Mouse (Mus musculus): Measurements from ENCODE around the gene Ppp1r7. TPM values are rescaled to one million over a fixed set of nuclear protein-coding genes. Genes with fewer than 3 reads are reported as not detected.
"Not testable (repeated sequence)": the region's sequence is repeated elsewhere in the genome, so short reads cannot be mapped to it uniquely, and the experiment has no call there.

Ppp1r7 gene
- polyA plus RNA-seq (2014; fragmentation: Nextera tagmentation; extraction: Ambion mirVana): 59.5 and 63.1 TPM in 2 replicates

DNA sequence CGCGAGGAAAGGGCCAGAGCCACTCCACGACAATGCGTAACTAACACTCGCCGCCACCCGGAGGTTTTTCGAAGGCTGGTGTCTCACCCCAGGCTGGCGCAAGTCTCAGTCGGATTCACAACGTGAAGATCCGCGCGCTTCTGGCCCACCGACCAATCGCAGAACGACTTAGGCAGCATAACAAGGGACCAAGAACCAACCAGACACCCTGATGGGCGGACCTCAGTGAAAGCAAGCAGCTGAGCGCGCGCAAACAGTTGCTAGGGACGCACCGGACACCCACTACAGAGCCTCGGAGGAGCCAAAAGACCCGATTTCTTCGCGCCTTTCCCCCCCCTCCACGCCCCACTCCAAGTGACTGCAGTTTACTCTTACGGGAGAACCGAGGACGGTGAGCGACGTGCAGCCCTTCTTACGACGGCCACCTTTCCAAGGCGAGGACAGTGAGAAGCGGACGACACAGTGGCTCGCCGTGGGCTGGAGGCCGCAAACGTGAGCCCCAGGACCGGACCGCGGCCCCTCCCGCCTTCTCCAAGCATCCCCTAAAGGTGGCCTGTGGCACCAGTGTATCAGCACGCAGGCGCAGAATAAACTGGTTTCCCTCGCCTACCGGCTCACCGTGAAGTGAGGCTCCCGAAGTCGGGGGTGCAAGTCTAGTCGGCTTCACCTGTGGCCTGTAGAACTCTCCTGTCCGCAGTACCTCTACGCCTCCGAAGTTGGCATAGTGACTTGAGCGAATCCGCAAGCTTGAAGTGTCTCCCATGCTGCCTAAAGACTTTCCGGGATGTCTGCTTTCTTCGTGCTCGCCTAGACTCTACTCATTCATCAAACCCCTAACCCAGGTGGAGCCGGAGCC, at the start of gene Ppp1r7, which contains the start of gene Pask:
Ppp1r7 (plus strand) TSS at position 207 of the 856 bp plus-strand sequence.
Pask (minus strand) TSS at position 835 of the 856 bp plus-strand sequence.
- Histone ChIP-seq H3K27ac (ENCODE audit: low read length) (peak within 1 kb of the TSS; percentile 69; the same call in 1 of the 2 replicates), H3K4me3 (ENCODE audit: low read depth, low read length) (peak within 1 kb of the TSS; percentile 93), H3K36me3 (ENCODE audit: control insufficient read depth, insufficient read depth, low read length) (peaks cover 16% of the 10 kb centered on the region), H3K9me3 (ENCODE audit: control insufficient read depth, low read depth, low read length) (no peaks in the 10 kb centered on the region), H3K4me1 (ENCODE audit: control insufficient read depth, insufficient read depth, low read length) (peaks cover 11% of the 10 kb centered on the region; the same call in 1 of the 2 replicates), H3K9ac (replicated peaks; ENCODE audit: low read depth, low read length) (peak within 1 kb of the TSS; percentile 65), H3K4me2 (replicated peaks; ENCODE audit: low read depth, low read length) (peak within 1 kb of the TSS; percentile 79), H3K27me3 (ENCODE audit: control insufficient read depth, insufficient read depth, low read length) (no peaks in the 10 kb centered on the region)
- ATAC-seq (ENCODE audit: insufficient number of reproducible peaks, insufficient read depth, low FRiP score, low read depth): peak; percentile 96
- WGBS: under 1% methylated on average over 63 of the region's 63 CpGs

DNA sequence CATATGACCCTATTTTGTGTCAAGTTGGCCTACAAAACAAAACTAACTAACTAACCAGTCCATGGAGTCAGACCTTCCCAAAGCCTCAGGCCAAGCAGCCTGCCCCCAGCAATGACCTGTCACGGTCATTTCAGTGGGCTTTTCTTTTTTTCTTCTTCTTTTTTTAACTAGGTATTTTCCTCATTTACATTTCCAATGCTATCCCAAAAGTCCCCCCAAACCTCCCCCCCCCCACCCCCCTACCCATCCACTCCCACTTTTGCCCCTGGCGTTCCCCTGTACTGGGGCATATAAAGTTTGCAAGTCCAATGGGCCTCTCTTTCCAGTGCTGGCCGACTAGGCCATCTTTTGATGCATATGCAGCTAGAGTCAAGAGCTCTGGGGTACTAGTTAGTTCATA, 48.2 kb upstream of the Ppp1r7 start:
- H3K9ac ChIP-seq (replicated peaks; ENCODE audit: low read depth, low read length); H3K9me3 ChIP-seq (ENCODE audit: control insufficient read depth, low read depth, low read length); ATAC-seq (ENCODE audit: insufficient number of reproducible peaks, insufficient read depth, low FRiP score, low read depth); H3K4me3 ChIP-seq (ENCODE audit: low read depth, low read length); H3K4me2 ChIP-seq (replicated peaks; ENCODE audit: low read depth, low read length); H3K27me3 ChIP-seq (ENCODE audit: control insufficient read depth, insufficient read depth, low read length); H3K27ac ChIP-seq (ENCODE audit: low read length); H3K4me1 ChIP-seq (ENCODE audit: control insufficient read depth, insufficient read depth, low read length): not testable (repeated sequence)
- peaks cover 20% of the 10 kb centered on the region for H3K36me3 ChIP-seq (ENCODE audit: control insufficient read depth, insufficient read depth, low read length)
- 68% methylated on average over 3 of the region's 3 CpGs for WGBS

DNA sequence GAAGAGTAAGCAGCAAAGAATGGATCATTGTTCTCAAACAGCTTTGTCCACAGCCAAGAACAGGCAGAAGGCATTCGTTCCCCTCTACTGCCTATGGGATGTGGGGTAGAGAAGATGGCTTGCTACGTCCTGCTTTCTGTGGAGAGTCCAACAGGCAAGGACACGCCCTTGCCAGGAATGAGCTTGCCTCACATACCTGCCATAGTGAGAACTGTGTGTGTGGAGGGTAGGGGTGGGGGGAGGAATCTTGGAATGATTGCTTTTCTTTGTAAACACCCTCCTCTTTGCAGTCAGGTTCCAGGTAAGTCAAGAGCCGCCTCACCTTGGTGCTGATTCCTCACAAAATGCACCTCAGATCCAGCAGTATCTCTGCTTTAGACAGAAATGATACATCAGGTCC, 42.9 kb upstream of the Ppp1r7 start:
- 85% methylated on average over 4 of the region's 4 CpGs for WGBS
- H3K36me3 ChIP-seq (ENCODE audit: control insufficient read depth, insufficient read depth, low read length): peaks cover 56% of the 10 kb centered on the region
- no peak for ATAC-seq (ENCODE audit: insufficient number of reproducible peaks, insufficient read depth, low FRiP score, low read depth)

DNA sequence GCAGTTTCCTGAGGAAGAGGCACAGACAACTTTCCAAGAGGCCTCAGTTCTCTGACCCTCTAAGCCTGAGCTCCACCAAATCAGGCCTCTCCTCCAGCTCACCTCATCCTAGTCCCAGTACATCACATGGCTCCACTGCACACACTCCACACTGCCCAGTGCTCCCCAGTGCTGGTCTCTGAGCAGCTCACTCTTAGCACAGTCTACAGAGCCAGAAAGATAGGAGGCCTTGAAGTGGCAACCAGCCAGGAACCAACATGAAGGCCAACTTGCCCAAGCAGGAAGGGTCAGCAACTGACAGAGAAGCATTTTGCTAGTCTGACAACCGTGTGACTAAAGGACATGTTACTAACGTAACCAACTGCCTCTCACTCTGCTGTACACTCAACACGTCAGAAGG, 42.1 kb upstream of the Ppp1r7 start:
- Histone ChIP-seq H3K27ac (ENCODE audit: low read length) (no peak overlapping the region), H3K4me3 (ENCODE audit: low read depth, low read length) (no peak overlapping the region), H3K4me1 (ENCODE audit: control insufficient read depth, insufficient read depth, low read length) (peaks cover 7% of the 10 kb centered on the region; the same call in 1 of the 2 replicates), H3K4me2 (replicated peaks; ENCODE audit: low read depth, low read length) (no peak overlapping the region), H3K9ac (replicated peaks; ENCODE audit: low read depth, low read length) (no peak overlapping the region), H3K27me3 (ENCODE audit: control insufficient read depth, insufficient read depth, low read length) (no peaks in the 10 kb centered on the region), H3K36me3 (ENCODE audit: control insufficient read depth, insufficient read depth, low read length) (peaks cover 56% of the 10 kb centered on the region), H3K9me3 (ENCODE audit: control insufficient read depth, low read depth, low read length) (no peaks in the 10 kb centered on the region)
- 86% methylated on average over 3 of the region's 3 CpGs for WGBS
- ATAC-seq (ENCODE audit: insufficient number of reproducible peaks, insufficient read depth, low FRiP score, low read depth): no peak

More for the DNA sequence above, 42.9 kb upstream of the Ppp1r7 start:
- H3K4me3 ChIP-seq (ENCODE audit: low read depth, low read length): no peak overlapping the region
- no peak overlapping the region for H3K4me2 ChIP-seq (replicated peaks; ENCODE audit: low read depth, low read length)
- H3K4me1 ChIP-seq (ENCODE audit: control insufficient read depth, insufficient read depth, low read length): peaks cover 3% of the 10 kb centered on the region; the same call in 1 of the 2 replicates
- no peaks in the 10 kb centered on the region for H3K27me3 ChIP-seq (ENCODE audit: control insufficient read depth, insufficient read depth, low read length)
- H3K27ac ChIP-seq (ENCODE audit: low read length): no peak overlapping the region
- no peaks in the 10 kb centered on the region for H3K9me3 ChIP-seq (ENCODE audit: control insufficient read depth, low read depth, low read length)
- no peak overlapping the region for H3K9ac ChIP-seq (replicated peaks; ENCODE audit: low read depth, low read length)

DNA sequence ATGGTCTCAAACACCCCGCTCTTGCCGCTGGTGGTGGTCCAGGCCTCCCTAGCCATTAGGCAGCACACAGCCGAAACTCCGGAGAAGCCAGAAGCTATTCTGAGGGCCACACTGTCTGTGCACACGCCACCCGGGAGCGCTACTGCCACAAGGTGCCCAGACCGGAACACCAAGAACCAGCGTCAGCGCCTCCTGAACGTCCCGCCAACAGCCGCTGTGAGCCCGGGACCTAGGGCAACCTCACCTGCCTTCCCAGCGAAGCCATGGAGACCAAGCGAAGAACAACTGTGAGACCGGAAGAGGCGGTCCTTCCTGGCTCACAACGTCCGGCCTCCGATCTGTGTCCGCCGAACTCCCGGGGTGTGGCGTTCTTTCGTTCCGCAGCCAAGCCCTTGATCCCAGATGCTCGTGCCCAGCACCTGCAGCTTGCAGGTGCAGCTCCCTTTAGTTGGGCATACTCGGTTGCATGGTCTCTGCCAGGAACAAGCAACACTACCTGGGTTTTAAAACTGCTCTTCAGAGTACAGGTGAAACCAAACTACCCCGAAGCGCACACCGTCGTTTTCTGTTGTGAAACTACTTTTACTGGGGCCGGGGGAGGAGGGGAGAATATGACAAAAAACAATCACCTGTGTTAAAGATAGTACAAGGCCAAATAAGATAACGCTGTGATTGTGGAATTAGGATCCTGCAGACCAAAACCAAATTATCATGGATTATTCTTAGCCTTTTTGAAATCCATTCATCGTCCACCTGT, 36.9 kb upstream of the Ppp1r7 start, which contains the start of gene Mterf4:
Mterf4 (minus strand) TSS at position 335 of the 757 bp plus-strand sequence.
- no peaks in the 10 kb centered on the region for H3K27me3 ChIP-seq (ENCODE audit: control insufficient read depth, insufficient read depth, low read length)
- H3K4me3 ChIP-seq (ENCODE audit: low read depth, low read length): peak within 1 kb of the TSS; percentile 95
- H3K9me3 ChIP-seq (ENCODE audit: control insufficient read depth, low read depth, low read length): no peaks in the 10 kb centered on the region
- 7% methylated on average over 36 of the region's 36 CpGs for WGBS
- H3K27ac ChIP-seq (ENCODE audit: low read length): peak within 1 kb of the TSS; percentile 27; the same call in 1 of the 2 replicates
- H3K36me3 ChIP-seq (ENCODE audit: control insufficient read depth, insufficient read depth, low read length): peaks cover 31% of the 10 kb centered on the region
- ATAC-seq (ENCODE audit: insufficient number of reproducible peaks, insufficient read depth, low FRiP score, low read depth): peak; percentile 94
- H3K4me2 ChIP-seq (replicated peaks; ENCODE audit: low read depth, low read length): peak within 1 kb of the TSS; percentile 76
- H3K4me1 ChIP-seq (ENCODE audit: control insufficient read depth, insufficient read depth, low read length): peaks cover 7% of the 10 kb centered on the region; the same call in 1 of the 2 replicates
- peak within 1 kb of the TSS; percentile 52 for H3K9ac ChIP-seq (replicated peaks; ENCODE audit: low read depth, low read length)

DNA sequence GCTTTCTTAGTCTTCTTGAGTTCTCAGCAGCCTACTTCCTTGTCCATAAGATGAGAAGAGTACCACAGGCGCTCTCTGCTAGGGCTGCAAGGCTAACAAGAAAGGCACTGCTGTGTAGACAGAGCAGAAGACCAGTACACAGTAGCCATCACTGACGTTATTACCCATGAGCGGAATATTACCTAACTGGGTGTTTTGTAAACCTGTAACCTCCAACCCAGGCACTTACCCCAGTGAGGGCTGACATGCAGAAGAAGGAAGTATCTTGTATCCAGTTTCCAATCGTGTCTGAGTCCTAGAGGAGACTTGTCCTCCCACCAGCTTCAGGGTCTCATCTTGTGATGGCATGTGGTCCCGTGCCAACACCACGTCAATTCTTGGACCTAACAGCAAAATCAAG, 18.7 kb upstream of the Ppp1r7 start:
- Histone ChIP-seq H3K27ac (ENCODE audit: low read length) (no peak overlapping the region), H3K4me2 (replicated peaks; ENCODE audit: low read depth, low read length) (no peak overlapping the region), H3K4me1 (ENCODE audit: control insufficient read depth, insufficient read depth, low read length) (no peaks in the 10 kb centered on the region), H3K36me3 (ENCODE audit: control insufficient read depth, insufficient read depth, low read length) (peaks cover 34% of the 10 kb centered on the region), H3K9ac (replicated peaks; ENCODE audit: low read depth, low read length) (no peak overlapping the region), H3K4me3 (ENCODE audit: low read depth, low read length) (no peak overlapping the region), H3K27me3 (ENCODE audit: control insufficient read depth, insufficient read depth, low read length) (no peaks in the 10 kb centered on the region), H3K9me3 (ENCODE audit: control insufficient read depth, low read depth, low read length) (no peaks in the 10 kb centered on the region)
- no peak for ATAC-seq (ENCODE audit: insufficient number of reproducible peaks, insufficient read depth, low FRiP score, low read depth)
- WGBS: 89% methylated on average over 6 of the region's 6 CpGs

DNA sequence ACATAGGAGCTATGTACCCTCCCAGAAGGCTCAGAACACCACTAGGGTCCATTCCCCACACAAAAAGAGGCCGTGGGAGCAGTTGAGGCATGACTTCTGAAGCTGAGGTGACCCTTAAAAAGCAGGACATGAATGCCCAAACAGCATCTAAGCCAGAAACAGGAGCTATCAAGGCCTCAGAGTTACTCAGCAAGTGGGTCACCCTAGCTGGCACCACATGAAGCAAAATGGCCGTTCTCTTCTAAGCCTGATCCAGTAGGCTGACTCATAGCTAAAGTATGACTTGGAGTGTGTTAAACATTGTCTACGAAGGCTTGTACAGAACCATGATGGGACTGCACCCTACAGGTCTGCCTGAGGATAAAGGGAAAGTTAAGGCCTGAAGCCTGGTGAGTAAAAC, 16.2 kb upstream of the Ppp1r7 start:
- no peak overlapping the region for H3K4me2 ChIP-seq (replicated peaks; ENCODE audit: low read depth, low read length)
- no peak overlapping the region for H3K9ac ChIP-seq (replicated peaks; ENCODE audit: low read depth, low read length)
- H3K27ac ChIP-seq (ENCODE audit: low read length): no peak overlapping the region
- 86% methylated on average over 3 of the region's 3 CpGs for WGBS
- H3K4me1 ChIP-seq (ENCODE audit: control insufficient read depth, insufficient read depth, low read length): no peaks in the 10 kb centered on the region
- no peak for ATAC-seq (ENCODE audit: insufficient number of reproducible peaks, insufficient read depth, low FRiP score, low read depth)
- H3K9me3 ChIP-seq (ENCODE audit: control insufficient read depth, low read depth, low read length): no peaks in the 10 kb centered on the region
- peaks cover 22% of the 10 kb centered on the region for H3K36me3 ChIP-seq (ENCODE audit: control insufficient read depth, insufficient read depth, low read length)
- no peak overlapping the region for H3K4me3 ChIP-seq (ENCODE audit: low read depth, low read length)
- no peaks in the 10 kb centered on the region for H3K27me3 ChIP-seq (ENCODE audit: control insufficient read depth, insufficient read depth, low read length)

DNA sequence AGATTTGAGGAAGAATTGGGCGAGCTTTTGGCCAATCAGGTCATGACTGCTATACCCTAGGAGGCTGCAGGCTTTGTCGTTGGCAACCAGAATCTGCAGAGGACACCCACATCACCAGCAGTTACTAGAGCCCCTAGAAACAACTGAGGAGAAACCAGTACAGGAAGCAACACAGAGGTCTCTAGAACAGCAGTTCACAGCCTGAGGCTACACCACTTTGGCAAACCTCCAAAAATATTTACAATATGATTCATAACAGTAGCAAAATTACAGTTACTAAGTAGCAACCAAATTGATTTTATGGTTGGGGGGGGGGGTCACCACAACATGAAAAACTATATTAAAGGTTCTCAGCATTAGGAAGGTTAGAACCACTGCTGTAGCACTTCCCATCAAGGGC, 8.0 kb upstream of the Ppp1r7 start:
- Histone ChIP-seq H3K4me3 (ENCODE audit: low read depth, low read length) (no peak overlapping the region), H3K4me1 (ENCODE audit: control insufficient read depth, insufficient read depth, low read length) (no peaks in the 10 kb centered on the region), H3K27ac (ENCODE audit: low read length) (no peak overlapping the region), H3K4me2 (replicated peaks; ENCODE audit: low read depth, low read length) (no peak overlapping the region), H3K9me3 (ENCODE audit: control insufficient read depth, low read depth, low read length) (no peaks in the 10 kb centered on the region), H3K9ac (replicated peaks; ENCODE audit: low read depth, low read length) (no peak overlapping the region), H3K27me3 (ENCODE audit: control insufficient read depth, insufficient read depth, low read length) (no peaks in the 10 kb centered on the region), H3K36me3 (ENCODE audit: control insufficient read depth, insufficient read depth, low read length) (peaks cover 20% of the 10 kb centered on the region; the same call in 1 of the 2 replicates)
- no peak for ATAC-seq (ENCODE audit: insufficient number of reproducible peaks, insufficient read depth, low FRiP score, low read depth)
- WGBS: 78% methylated on average over 2 of the region's 2 CpGs
